Mouse (Mus musculus) liver, embryonic 16.5 days (tissue): ENCODE measurements around the gene Iqcf1. TPM values are rescaled to one million over a fixed set of nuclear protein-coding genes. Genes with fewer than 3 reads are reported as not detected.

Experiments
- ATAC-seq: fragments of 200-750 bp; cut with Nextera tagmentation; 2 replicates; pipeline ENCODE4 v1.8.0; 2017; ENCODE audit warnings: low read depth, mild to moderate bottlenecking, moderate number of reproducible peaks, moderate library complexity
- H3K27ac ChIP-seq: fragments of 300-500 bp; sonication (generic); 2 replicates; pipeline ENCODE4 v1.5.1; 2014; ENCODE audit warnings: mild to moderate bottlenecking, low read length
- H3K27me3 ChIP-seq: fragments of 300-500 bp; sonication (generic); 2 replicates; pipeline ENCODE4 v1.6.1; 2014; ENCODE audit warnings: low read depth, low read length, mixed read lengths; ENCODE audit not compliant: control insufficient read depth, insufficient read depth
- H3K36me3 ChIP-seq: fragments of 300-500 bp; sonication (generic); 2 replicates; pipeline ENCODE4 v1.6.1; 2014; ENCODE audit warnings: mild to moderate bottlenecking; ENCODE audit not compliant: control insufficient read depth, insufficient read depth
- H3K4me1 ChIP-seq: fragments of 300-500 bp; sonication (generic); 2 replicates; pipeline ENCODE4 v1.6.1; 2014; ENCODE audit warnings: low read depth, low read length, mixed read lengths; ENCODE audit not compliant: control insufficient read depth
- H3K4me2 ChIP-seq: fragments of 300-500 bp; sonication (generic); 2 replicates; pipeline ENCODE4 v1.6.1; 2014; ENCODE audit warnings: low read depth, low read length, mixed read lengths
- H3K4me3 ChIP-seq: fragments of 300-500 bp; sonication (generic); 2 replicates; pipeline ENCODE4 v1.5.1; 2014; ENCODE audit warnings: low read depth, mild to moderate bottlenecking, low read length
- H3K9ac ChIP-seq: fragments of 300-500 bp; sonication (generic); 2 replicates; pipeline ENCODE4 v1.6.1; 2014; ENCODE audit warnings: low read depth, low read length
- H3K9me3 ChIP-seq: fragments of 300-500 bp; sonication (generic); replicated peaks from 2 replicates; pipeline ENCODE4 v1.6.1; 2016; ENCODE audit warnings: low read length; ENCODE audit not compliant: control insufficient read depth
- WGBS: fragments of 180-500 bp; shearing (Covaris S2); extraction: QIAGEN DNeasy Blood & Tissue Kit; methylation state at CpG from one replicate; pipeline ENCODE4 v1.1.7; 2014; ENCODE audit not compliant: insufficient replicate concordance; 5-methylcytosine and 5-hydroxymethylcytosine counted together
- polyA plus RNA-seq: library from polyadenylated mRNA; unstranded; fragments of >200 nt; fragmentation: Nextera tagmentation; extraction: Ambion mirVana; gene quantifications from 2 replicates; pipeline ENCODE4 v1.2.1, GENCODE M21; 2015

Gene Iqcf1
- polyA plus RNA-seq, 1 experiment from 2014 or later: not detected

GRCm38 (mm10) chr9:106454888-106455681 lies 44.7 kb upstream of the Iqcf1 start:
- Histone ChIP-seq H3K4me1 (peaks cover 19% of the 10 kb centered on the region), H3K9me3 (no peaks in the 10 kb centered on the region), H3K4me3 (peak overlapping the region; percentile 13; the same call in 1 of the 2 replicates), H3K4me2 (peak overlapping the region; percentile 38; the same call in 1 of the 2 replicates), H3K27ac (no peak overlapping the region), H3K9ac (no peak overlapping the region; the same call in 1 of the 2 replicates), H3K36me3 (no peaks in the 10 kb centered on the region), H3K27me3 (peaks cover 31% of the 10 kb centered on the region)
- 25% methylated on average over 17 of the region's 17 CpGs for WGBS
- no peak for ATAC-seq

DNA sequence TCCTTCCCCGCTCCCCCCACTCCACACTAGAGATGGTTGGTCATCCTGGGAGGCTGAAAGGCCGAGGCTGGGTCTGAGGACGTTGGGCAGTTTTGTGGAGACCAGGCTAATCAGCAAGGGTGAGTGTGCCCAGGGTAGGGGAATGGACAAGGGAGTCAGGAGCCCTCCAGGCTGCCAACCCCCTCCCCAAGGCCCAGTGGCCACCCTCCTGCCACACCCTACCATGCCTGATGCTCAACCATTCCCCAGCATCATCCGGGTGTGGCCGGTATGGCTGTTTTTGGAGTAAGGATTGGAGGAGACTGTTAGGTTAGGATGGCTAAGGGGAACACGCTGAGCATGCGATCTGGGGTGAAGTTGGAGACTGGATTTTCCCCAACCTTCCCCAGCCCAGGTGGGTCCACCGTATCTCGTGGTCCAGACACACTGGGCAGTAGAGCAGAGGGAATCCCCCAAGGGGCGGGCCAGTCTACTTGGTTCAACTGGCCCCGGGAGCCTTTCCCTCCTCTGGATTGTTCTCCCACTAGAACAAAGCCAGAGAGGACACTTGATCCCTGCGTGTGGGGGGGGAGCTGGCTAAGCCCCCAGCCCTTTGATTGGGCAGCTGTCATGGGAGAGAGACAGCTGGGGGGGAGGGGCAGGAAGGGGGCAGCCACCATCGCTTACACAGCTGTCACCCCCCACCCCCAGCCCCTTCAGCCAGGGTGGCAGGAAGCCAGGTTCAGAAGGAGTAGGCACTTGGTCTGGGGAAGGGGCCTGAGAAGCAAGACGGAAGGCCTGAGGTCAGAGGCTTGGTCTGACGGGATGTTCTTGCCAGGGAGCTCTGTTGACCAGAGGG lies 43.2 kb upstream of the Iqcf1 start:
- Histone ChIP-seq H3K4me2 (no peak overlapping the region), H3K9ac (no peak overlapping the region), H3K27ac (no peak overlapping the region), H3K9me3 (no peaks in the 10 kb centered on the region), H3K4me3 (no peak overlapping the region), H3K36me3 (no peaks in the 10 kb centered on the region), H3K4me1 (peaks cover 14% of the 10 kb centered on the region), H3K27me3 (peaks cover 31% of the 10 kb centered on the region)
- no peak for ATAC-seq
- 65% methylated on average over 15 of the region's 15 CpGs for WGBS

- no peaks in the 10 kb centered on the region for H3K9me3 ChIP-seq
- H3K4me2 ChIP-seq: no peak overlapping the region
- no peak for ATAC-seq
- no peak overlapping the region for H3K4me3 ChIP-seq
- H3K36me3 ChIP-seq: no peaks in the 10 kb centered on the region
- peaks cover 31% of the 10 kb centered on the region for H3K27me3 ChIP-seq
- peaks cover 14% of the 10 kb centered on the region for H3K4me1 ChIP-seq
- H3K27ac ChIP-seq: no peak overlapping the region
- no peak overlapping the region for H3K9ac ChIP-seq
- WGBS: 76% methylated on average over 9 of the region's 9 CpGs
These were observed 42.6 kb upstream of the Iqcf1 start for GRCm38 (mm10) chr9:106457163-106457559.

DNA sequence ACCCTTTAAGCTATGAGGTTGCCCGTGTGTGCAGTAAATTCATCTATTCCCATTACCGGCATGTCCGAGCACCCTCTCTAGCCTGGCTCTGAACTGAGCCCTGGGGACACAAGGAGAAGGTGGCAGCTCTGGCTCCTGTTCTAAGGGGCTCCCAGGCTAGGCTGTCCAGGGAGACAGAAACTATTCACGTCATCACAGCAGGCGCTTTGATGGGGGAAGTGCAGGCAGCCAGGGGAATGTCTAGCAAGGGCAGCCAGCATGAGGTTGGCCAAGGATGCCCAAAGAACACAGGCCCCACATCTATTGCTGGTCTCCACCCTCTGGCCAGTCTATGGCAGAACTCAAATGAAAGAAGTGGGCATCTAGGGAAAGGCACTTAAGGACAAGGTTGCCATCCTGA lies 41.8 kb upstream of the Iqcf1 start:
- Histone ChIP-seq H3K9ac (no peak overlapping the region), H3K36me3 (no peaks in the 10 kb centered on the region), H3K9me3 (no peaks in the 10 kb centered on the region), H3K27me3 (peaks cover 25% of the 10 kb centered on the region), H3K27ac (no peak overlapping the region), H3K4me2 (no peak overlapping the region), H3K4me1 (peaks cover 14% of the 10 kb centered on the region), H3K4me3 (no peak overlapping the region)
- WGBS: 67% methylated on average over 5 of the region's 5 CpGs
- no peak for ATAC-seq

GRCm38 (mm10) chr9:106459946-106460345 lies 39.8 kb upstream of the Iqcf1 start:
- WGBS: 68% methylated on average over 15 of the region's 15 CpGs
- Histone ChIP-seq H3K9ac (no peak overlapping the region), H3K36me3 (no peaks in the 10 kb centered on the region), H3K4me1 (peaks cover under 1% of the 10 kb centered on the region; the same call in 1 of the 2 replicates), H3K4me3 (no peak overlapping the region), H3K27ac (no peak overlapping the region), H3K9me3 (no peaks in the 10 kb centered on the region), H3K27me3 (peaks cover 23% of the 10 kb centered on the region), H3K4me2 (no peak overlapping the region)
- no peak for ATAC-seq

DNA sequence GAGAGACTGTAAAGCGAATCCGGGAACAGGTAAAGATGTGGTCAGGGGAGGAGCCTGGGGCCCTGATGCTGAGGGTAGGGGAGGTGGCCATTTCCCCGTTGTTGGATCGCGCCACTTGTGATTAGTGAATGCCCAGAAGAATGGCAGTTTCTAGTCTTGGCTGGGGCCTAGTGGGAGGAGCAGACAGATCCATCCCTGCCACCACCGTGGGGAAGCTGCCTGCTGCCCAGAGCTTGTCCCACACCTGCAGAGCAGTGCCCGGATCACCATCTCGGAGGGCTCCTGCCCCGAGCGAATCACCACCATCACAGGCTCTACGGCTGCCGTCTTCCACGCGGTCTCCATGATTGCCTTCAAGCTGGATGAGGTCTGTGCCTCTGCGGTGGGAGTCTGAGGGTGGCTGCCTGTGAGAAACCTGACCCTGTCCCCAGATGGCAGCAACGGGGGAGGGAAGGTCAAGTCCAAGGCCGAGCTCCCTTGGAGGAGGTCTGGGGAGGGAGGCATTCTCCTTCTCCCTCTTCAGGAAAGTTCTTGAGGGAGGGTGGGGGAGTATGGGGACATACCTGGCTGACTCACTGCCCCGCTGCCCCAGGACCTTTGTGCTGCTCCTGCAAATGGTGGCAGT lies 39.3 kb upstream of the Iqcf1 start:
- WGBS: 73% methylated on average over 18 of the region's 18 CpGs
- Histone ChIP-seq H3K27ac (no peak overlapping the region), H3K4me3 (no peak overlapping the region), H3K4me2 (no peak overlapping the region), H3K9me3 (no peaks in the 10 kb centered on the region), H3K4me1 (no peaks in the 10 kb centered on the region; the same call in none of the 2 replicates), H3K27me3 (peaks cover 23% of the 10 kb centered on the region), H3K36me3 (no peaks in the 10 kb centered on the region), H3K9ac (no peak overlapping the region)
- ATAC-seq: no peak

DNA sequence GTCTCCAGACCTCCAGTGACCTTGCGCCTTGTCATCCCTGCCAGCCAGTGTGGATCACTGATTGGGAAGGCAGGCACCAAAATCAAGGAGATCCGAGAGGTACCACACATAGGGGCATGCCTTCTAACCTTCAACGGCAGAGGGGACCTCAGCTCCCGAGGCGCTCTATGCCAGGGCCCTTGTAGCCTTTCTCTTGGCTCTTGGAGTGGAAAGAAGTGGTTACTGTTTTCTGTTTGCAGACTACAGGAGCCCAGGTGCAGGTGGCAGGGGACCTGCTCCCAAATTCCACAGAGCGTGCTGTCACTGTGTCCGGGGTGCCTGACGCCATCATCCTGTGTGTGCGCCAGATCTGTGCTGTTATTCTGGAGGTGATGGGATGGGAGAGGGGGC lies 38.7 kb upstream of the Iqcf1 start:
- no peaks in the 10 kb centered on the region for H3K9me3 ChIP-seq
- H3K4me2 ChIP-seq: no peak overlapping the region
- peaks cover 28% of the 10 kb centered on the region for H3K27me3 ChIP-seq
- no peak overlapping the region for H3K9ac ChIP-seq
- no peak overlapping the region for H3K27ac ChIP-seq
- WGBS: 76% methylated on average over 9 of the region's 9 CpGs
- H3K36me3 ChIP-seq: no peaks in the 10 kb centered on the region
- H3K4me3 ChIP-seq: no peak overlapping the region
- ATAC-seq: no peak
- H3K4me1 ChIP-seq: no peaks in the 10 kb centered on the region; the same call in none of the 2 replicates

DNA sequence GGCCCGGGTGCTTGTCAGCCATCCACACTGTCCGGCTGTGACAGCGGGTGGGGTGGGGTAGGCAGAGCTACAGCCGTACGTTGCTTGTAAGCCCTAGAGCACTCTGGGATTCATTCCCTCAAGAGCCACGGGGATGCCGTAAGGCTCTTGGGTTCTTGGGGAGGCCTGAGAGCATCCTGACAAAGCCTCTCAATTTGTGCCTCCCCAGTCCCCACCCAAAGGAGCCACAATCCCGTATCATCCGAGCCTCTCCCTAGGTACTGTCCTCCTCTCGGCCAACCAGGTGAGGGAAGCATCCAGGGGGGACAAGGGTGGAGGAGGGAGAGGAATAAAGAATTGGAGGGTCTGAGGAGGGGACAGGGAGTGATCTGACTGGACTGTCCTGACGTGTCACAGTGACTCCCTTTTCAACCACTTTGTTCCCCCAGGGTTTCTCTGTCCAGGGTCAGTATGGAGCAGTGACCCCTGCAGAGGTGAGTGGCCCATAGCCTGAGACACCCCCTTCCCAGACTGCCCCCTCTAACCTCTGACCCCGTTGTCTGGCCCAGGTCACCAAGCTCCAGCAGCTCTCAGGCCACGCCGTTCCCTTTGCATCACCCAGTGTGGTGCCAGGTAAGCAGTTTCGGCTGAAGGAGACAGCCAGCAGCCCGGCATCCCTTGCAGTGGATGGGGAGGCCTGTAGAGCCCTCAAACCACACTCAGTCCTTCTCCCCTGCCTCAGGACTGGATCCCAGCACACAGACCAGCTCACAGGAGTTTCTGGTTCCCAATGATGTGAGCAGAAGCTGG lies 37.9 kb upstream of the Iqcf1 start:
- Histone ChIP-seq H3K9me3 (no peaks in the 10 kb centered on the region), H3K4me1 (no peaks in the 10 kb centered on the region; the same call in none of the 2 replicates), H3K9ac (no peak overlapping the region), H3K27ac (no peak overlapping the region), H3K4me3 (no peak overlapping the region), H3K27me3 (peaks cover 31% of the 10 kb centered on the region), H3K36me3 (no peaks in the 10 kb centered on the region), H3K4me2 (no peak overlapping the region)
- WGBS: 73% methylated on average over 16 of the region's 16 CpGs
- ATAC-seq: no peak
